Mouse (Mus musculus) kidney, postnatal 36 days (tissue): ENCODE measurements around the gene Snx30.
A peak's percentile ranks its signal among the peaks of the same experiment; 100 is the strongest.

Source experiments
- DNase-seq, 2 experiments: peaks; one replicate each; pipeline ENCODE4 v3.0.0; 2021 to 2022; ENCODE audit warnings: mixed read lengths in 2 of 2

Gene Snx30

DNA sequence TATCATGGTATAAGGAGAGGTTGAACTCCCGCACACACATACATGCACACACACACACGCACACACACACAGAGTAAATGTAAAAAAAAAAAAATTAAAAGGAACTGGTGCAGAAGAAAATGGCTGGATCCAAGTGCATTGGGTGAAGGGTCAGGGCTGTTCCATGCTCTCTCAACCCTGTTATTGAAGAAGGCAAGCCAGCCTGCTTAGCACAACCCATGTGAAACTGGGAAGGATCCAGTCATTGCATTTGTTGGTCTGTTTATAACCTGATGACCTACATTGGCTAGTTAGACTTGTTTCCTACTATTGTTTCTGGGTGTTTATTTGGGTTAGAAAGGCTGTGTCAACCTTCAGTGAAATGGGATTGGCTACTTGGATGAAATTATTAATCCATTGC is 103.1 kb downstream of the Snx30 start:
- DNase-seq: peak; percentile 43 to 49

DNA sequence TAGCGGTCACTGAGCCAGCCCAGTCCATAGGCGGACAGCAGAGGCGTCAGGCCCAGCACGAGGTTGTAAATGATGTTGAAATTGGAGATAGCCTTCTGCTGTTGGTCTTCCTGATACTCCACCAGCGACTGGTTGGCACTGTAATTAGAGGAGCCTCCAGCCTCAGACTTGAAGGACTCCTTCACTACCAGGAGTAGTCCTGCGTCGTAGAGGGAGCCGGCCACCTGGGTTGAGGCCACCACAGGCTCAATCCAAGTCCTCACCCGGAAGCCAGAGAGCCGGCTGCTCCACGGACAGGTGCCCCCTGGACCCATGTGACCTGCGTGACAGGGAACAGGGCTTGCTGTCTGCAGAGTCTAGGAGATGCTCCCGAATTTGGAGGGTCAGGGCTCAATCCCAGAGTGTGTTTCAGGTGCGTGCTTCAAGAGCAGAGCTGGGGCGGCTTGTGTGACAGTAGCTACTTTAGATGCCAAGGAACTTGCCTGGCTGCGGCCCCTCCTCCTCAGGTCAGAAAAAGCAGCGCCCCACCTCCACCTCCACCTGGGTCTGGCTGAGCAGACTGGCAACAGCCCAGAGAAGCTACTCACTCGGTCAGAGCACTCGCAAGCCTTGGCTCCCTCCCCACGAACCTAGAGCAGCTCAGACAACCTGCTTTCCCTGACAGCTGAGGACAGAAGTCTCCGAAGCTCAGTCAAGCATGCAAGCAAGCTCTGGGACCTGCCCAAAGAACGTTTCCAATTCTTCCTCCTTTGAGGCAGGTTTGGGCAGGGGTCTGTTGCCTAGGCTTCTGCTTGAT is 109.2 kb downstream of the Snx30 start, which contains the start of gene Slc46a2:
TSS of gene Slc46a2 (minus strand) at position 449 of the 796 bp plus-strand sequence.
- peak; percentile 85 to 86 for DNase-seq

DNA sequence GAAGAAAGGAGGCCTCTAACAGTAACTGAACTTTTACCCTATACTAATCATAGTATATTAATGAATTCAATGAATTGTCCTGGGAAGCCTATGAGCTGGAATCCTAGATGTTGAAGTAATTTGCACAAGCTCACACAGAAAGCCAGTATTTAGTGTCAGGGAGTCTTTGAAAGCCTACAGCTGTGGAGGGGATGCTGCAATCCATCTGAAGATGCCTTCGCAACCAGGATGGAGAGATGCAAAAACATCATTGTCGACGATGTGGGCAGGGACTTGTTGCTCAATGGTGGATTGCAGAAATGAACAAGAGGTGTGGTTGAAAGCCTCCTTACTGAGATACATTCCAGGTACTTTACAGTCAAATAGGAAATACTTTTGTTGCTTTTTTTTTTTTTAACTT is 112.3 kb downstream of the Snx30 start:
- no peak for DNase-seq

DNA sequence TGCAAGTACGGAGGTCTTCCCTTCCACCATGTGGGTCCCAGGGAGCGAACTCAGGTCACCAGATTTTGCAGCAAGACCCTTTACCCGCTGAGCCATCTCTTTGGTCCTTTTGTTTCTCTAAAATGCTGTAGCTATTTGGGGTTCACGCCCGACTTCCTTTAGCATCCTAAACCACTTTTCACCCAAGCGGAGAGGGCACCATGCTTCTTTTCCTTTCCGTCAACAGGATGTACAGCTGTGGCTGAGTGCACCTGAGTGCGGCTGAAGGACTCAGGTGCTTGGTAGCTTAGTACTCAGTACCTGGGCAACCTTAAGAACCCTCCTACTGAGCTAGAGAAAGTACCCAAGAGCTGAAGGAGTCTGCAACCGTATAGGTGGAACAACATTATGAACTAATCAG is 119.4 kb downstream of the Snx30 start:
- no peak for DNase-seq

DNA sequence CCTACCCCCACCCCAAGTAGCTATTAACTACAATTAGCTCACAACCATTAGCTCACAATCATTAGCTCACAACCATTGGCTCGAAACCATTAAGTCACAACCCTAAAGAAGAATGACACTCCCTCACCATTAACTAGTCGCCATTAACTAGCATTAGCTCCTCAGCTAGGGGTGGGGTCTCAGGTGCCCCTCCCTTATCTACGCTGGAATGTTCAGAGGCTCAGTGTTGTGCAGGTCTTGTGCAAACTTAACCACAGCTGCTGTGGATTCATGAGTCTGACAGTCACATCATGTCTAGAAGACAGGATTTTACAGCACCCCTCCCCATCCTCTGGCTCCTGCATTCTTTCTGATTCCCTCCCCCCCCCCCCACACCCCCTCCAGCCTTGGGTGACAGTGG is 122.0 kb downstream of the Snx30 start:
- no peak for DNase-seq

DNA sequence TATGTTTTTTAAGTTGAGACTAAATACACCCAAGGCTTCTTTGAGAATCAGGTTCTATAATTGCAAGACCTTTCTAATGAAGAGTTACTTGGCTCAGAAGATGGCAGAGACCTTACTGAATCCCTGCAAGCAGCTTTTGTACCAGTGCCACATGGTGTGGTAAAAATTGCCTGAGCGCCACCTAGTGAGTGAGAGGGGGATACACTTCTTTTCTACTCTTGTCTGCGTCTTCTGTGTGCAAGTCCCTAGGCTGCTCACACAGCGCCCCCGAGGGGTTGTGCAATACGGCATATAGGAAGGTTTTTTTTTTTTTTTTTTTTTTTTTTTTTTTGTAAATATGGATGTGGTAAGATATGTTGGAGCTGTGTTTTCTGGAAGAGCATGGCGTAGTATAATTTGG is 122.7 kb downstream of the Snx30 start:
- DNase-seq: peak; percentile 75 to 88

DNA sequence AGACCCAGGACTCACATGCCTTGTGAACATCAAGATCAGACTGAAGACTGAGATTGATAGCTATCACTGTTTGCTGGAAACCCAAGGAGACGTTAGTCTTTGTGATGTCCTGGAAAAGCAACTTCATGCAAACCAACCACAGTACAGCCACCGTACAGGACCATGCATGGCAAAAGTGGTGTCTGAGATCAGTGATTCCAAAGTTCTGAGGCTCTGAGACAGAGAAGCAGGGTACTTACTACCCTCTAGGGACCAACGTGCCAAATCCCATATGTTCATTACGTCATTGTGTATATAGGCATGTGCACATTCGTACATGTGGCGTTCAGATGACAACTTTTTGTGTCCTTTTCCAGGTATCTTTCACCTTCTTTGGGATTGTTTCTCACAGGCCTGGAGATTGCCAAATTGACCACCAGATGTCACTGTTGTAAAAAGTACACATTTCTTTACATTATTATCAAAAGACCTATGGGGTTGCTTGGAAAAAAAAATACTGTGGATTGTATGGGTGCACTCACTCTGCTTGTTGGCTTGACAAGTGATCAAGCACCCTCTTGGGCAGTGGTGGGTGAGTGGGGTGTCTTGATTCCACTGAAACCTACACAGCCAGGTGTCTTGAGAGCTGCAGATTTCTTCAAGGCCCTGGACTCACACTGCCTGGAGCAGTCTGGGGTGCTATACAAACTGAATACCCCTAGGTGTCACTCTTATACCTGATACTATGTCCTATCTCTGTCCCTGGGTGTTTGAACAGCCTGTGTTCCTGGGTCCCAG is 127.1 kb downstream of the Snx30 start:
- DNase-seq: peak; percentile 20 to 22

DNA sequence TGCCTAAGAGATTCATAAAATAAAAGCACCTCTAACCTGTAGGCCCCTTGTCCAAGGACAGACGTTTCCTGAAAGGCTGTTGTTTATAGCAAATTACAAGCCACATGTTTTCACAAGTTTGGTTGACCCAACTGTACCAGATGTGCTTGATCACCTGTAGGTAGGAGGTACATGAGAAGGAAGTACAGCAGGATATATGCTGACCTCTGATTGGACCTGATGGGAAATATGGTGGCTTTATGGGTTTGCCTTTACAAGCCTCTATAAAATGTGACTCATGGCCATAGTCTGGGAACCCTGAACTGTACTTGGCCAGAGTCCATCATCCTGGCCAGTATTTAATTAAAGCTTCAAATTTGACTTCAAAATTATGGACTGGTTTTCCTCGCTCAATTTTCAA is 131.9 kb downstream of the Snx30 start:
- DNase-seq: no peak
